Mouse (Mus musculus) G1E (cell line): Measurements from ENCODE around the gene S1pr3.

ENCODE experiments used
- CTCF ChIP-seq: IDR thresholded peaks from 2 replicates; pipeline ENCODE4 v1.5.1; 2012; ENCODE audit warnings: low read depth, low read length, inconsistent platforms, mixed read lengths
- GATA1 ChIP-seq: IDR thresholded peaks from 2 replicates; pipeline ENCODE4 v1.6.1; 2012; ENCODE audit warnings: borderline replicate concordance, low read length, inconsistent platforms, mixed read lengths
- GATA2 ChIP-seq: IDR thresholded peaks from 2 replicates; pipeline ENCODE4 v1.6.1; 2012; ENCODE audit warnings: low read depth, low read length, inconsistent platforms, borderline replicate concordance

DNA sequence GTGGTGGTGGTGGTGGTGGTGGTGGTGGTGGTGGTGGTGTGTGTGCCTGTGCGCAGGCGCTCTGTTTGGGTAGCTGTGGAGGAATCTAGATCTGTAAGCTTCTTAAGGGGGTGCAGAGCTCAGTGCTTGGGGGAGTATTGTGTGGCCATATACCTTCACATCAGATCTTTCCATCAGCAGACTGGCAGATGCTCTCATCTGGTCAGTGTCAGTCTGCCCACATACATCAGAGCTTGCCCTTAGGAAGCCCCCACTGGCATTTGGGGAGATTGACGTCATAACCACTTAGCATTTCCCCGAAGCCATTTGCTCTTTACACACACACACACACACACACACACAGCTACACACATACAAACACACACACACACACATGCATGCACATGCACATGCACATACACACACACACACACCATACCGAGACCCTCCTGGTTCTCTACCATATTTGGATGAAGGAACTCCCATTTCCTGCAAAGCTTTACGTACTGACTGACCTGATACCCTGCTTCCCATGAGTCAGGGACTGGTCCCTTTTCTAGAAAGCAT, 1.6 kb downstream of the S1pr3 start:
- TF ChIP-seq GATA1 (no peak), CTCF (no peak), GATA2 (no peak)
